ENCODE assay signal across 24 mouse cellular contexts in genomic region chr8:12499658-12500057, GRCm38 (mm10).
DNase-seq lines count a peak whose midpoint lies in the region; ATAC-seq lines count a peak whose summit lies in the region.
"Had no signal": no experiment of that assay in that cellular context is flagged by ENCODE, and none has a peak within 500 bp of the region (broad histone marks: within the 10 kb centered on the region; RNA-seq: fewer than 3 reads in every experiment).

No protein-coding gene starts in this region.

- H3K9me3 ChIP-seq in midbrain, embryonic 12.5 days: no peaks in the 10 kb centered on the region
- H3K9me3 ChIP-seq in midbrain, embryonic 15.5 days: no peaks in the 10 kb centered on the region
- no peaks in the 10 kb centered on the region for H3K9me3 ChIP-seq in kidney, embryonic 14.5 days (ENCODE audit: control insufficient read depth, low read length)
- H3K9me3 ChIP-seq: heart, embryonic 15.5 days; hindbrain, embryonic 15.5 days; limb, embryonic 12.5 days had no signal

- WGBS in midbrain, embryonic 12.5 days: 5% methylated on average over 5 of the region's 5 CpGs
- WGBS in midbrain, embryonic 15.5 days: 24% methylated on average over 5 of the region's 5 CpGs
- 9% methylated on average over 5 of the region's 5 CpGs for WGBS in kidney, embryonic 14.5 days

- no peak overlapping the region for H3K9ac ChIP-seq in midbrain, embryonic 12.5 days (replicated peaks)
- no peak overlapping the region for H3K9ac ChIP-seq in midbrain, embryonic 15.5 days
- no peak overlapping the region for H3K9ac ChIP-seq in kidney, embryonic 14.5 days (ENCODE audit: low read depth, low read length)
- H3K9ac ChIP-seq: heart, embryonic 15.5 days; hindbrain, embryonic 15.5 days; limb, embryonic 12.5 days; liver, postnatal 0 days had no signal

- 0 out of 2 replicates have a peak overlapping the region, but pooled peaks have one; percentile 22 for H3K27ac ChIP-seq in midbrain, embryonic 12.5 days (replicated peaks)
- H3K27ac ChIP-seq in midbrain, embryonic 15.5 days: no peak overlapping the region
- no peak overlapping the region for H3K27ac ChIP-seq in kidney, embryonic 14.5 days (ENCODE audit: low read depth, low read length)
- H3K27ac ChIP-seq: heart, embryonic 15.5 days; hindbrain, embryonic 15.5 days; limb, embryonic 12.5 days had no signal

- no peak overlapping the region for H3K4me3 ChIP-seq in midbrain, embryonic 12.5 days
- H3K4me3 ChIP-seq in midbrain, embryonic 15.5 days: no peak overlapping the region
- no peak overlapping the region for H3K4me3 ChIP-seq in kidney, embryonic 14.5 days (ENCODE audit: low read length)
- H3K4me3 ChIP-seq: heart, embryonic 15.5 days; hindbrain, embryonic 15.5 days; limb, embryonic 12.5 days had no signal

- no peaks in the 10 kb centered on the region for H3K36me3 ChIP-seq in midbrain, embryonic 12.5 days
- no peaks in the 10 kb centered on the region for H3K36me3 ChIP-seq in midbrain, embryonic 15.5 days (replicated peaks)
- H3K36me3 ChIP-seq in kidney, embryonic 14.5 days (ENCODE audit: control insufficient read depth, insufficient read depth, low read length): no peaks in the 10 kb centered on the region
- H3K36me3 ChIP-seq: heart, embryonic 15.5 days; hindbrain, embryonic 15.5 days; limb, embryonic 12.5 days had no signal

- H3K4me1 ChIP-seq in midbrain, embryonic 12.5 days: peaks cover 66% of the 10 kb centered on the region
- H3K4me1 ChIP-seq in midbrain, embryonic 15.5 days: peaks cover 30% of the 10 kb centered on the region
- peaks cover 5% of the 10 kb centered on the region; the same call in 1 of the 2 replicates for H3K4me1 ChIP-seq in kidney, embryonic 14.5 days (ENCODE audit: control insufficient read depth, insufficient read depth, low read length)

- peak; percentile 96 for DNase-seq in ZHBTc4 (ENCODE audit: low read depth, low spot score)
- DNase-seq in kidney, postnatal 36 days: peak; percentile 27 to 31
- no peak for DNase-seq in c-Kit-positive CD71-positive TER-119-positive erythroid progenitor cells, embryonic 14.5 days (ENCODE audit: low spot score)
- no peak for DNase-seq in adrenal gland, postnatal 25 days
- no peak for DNase-seq in spleen, postnatal 14 days (ENCODE audit: low spot score in 2 of 2)
- DNase-seq: adrenal gland, postnatal 36 days; B cell, adult 2 months; cerebellum, adult 11 months; cerebellum, adult 9-11 months; heart, postnatal 36 days; layer of hippocampus, postnatal 36 days; liver, postnatal 0 days; right cerebral cortex, postnatal 14 days; thymus, postnatal 14 days had no signal

- H3K27me3 ChIP-seq in midbrain, embryonic 12.5 days: peaks cover 54% of the 10 kb centered on the region
- H3K27me3 ChIP-seq in midbrain, embryonic 15.5 days (replicated peaks): peaks cover 8% of the 10 kb centered on the region
- peaks cover 56% of the 10 kb centered on the region for H3K27me3 ChIP-seq in kidney, embryonic 14.5 days (ENCODE audit: control insufficient read depth, insufficient read depth, low read length)

- ATAC-seq in midbrain, embryonic 12.5 days (ENCODE audit: low FRiP score, low read depth): no peak
- ATAC-seq in midbrain, embryonic 15.5 days (replicated peaks): no peak
- ATAC-seq in kidney, embryonic 14.5 days (ENCODE audit: low FRiP score, low TSS enrichment): peak; percentile 66
- ATAC-seq: intestine, embryonic 16.5 days; liver, postnatal 0 days; lung, postnatal 0 days had no signal

- H3K4me2 ChIP-seq in midbrain, embryonic 12.5 days (replicated peaks): no peak overlapping the region
- no peak overlapping the region for H3K4me2 ChIP-seq in midbrain, embryonic 15.5 days
- H3K4me2 ChIP-seq in kidney, embryonic 14.5 days (replicated peaks; ENCODE audit: low read depth, low read length): no peak overlapping the region
- H3K4me2 ChIP-seq: heart, embryonic 15.5 days; hindbrain, embryonic 15.5 days; limb, embryonic 12.5 days; liver, embryonic 11.5 days; midbrain, embryonic 11.5 days had no signal

Comparison
In these comparisons a context has a peak if more than half of its experiments do, and no peak if none do; other contexts are left out.
1. DNase-seq: peak in ZHBTc4 (single experiment) and kidney, postnatal 36 days (2 of 2); none in c-Kit-positive CD71-positive TER-119-positive erythroid progenitor cells, embryonic 14.5 days (single experiment), adrenal gland, postnatal 25 days (single experiment) and spleen, postnatal 14 days (0 of 2).